Mouse (Mus musculus) right cerebral cortex, adult 2 months (tissue): ENCODE measurements at regions not wholly inside any gene's neighbourhood (a gene's known extent, or its start where the extent isn't known, plus 50 kb on each side); places are given as distances from the start of the nearest gene placed in this dataset.

Experiments
- DNase-seq, 2 experiments: peaks; one replicate each; pipeline ENCODE4 v3.0.0; 2021 to 2022; ENCODE audit warnings: low spot score in 2 of 2

- DNase-seq: no peak
Measured at GRCm38 (mm10) chr2:64860113-64860512, 164.7 kb downstream of the Grb14 start.

GRCm38 (mm10) chr2:64853918-64854317 is 170.9 kb downstream of the Grb14 start:
- DNase-seq: peak; percentile 92 to 93

- no peak for DNase-seq
Measured at GRCm38 (mm10) chr2:64852913-64853312, 171.9 kb downstream of the Grb14 start.

- no peak for DNase-seq
Measured at GRCm38 (mm10) chr2:64851096-64851495, 173.7 kb downstream of the Grb14 start.

- DNase-seq: no peak
Measured at GRCm38 (mm10) chr2:64850656-64851055, 174.1 kb downstream of the Grb14 start.

GRCm38 (mm10) chr2:64824494-64824893 is 200.3 kb downstream of the Grb14 start:
- no peak for DNase-seq

- no peak for DNase-seq
Measured at GRCm38 (mm10) chr2:64823905-64824304, 200.9 kb downstream of the Grb14 start.

- DNase-seq: no peak
Measured at GRCm38 (mm10) chr2:64823074-64823473, 201.7 kb downstream of the Grb14 start.

- DNase-seq: no peak
Measured at GRCm38 (mm10) chr2:64818159-64818558, 206.6 kb downstream of the Grb14 start.
